Mouse (Mus musculus): ENCODE measurements at regions not wholly inside any gene's neighbourhood (a gene's known extent, or its start where the extent isn't known, plus 50 kb on each side); places are given as distances from the start of the nearest gene placed in this dataset.

GRCm38 (mm10) chr13:37503898-37504297, 158.9 kb downstream of the Ly86 start:
- DNase-seq: no peak

DNA sequence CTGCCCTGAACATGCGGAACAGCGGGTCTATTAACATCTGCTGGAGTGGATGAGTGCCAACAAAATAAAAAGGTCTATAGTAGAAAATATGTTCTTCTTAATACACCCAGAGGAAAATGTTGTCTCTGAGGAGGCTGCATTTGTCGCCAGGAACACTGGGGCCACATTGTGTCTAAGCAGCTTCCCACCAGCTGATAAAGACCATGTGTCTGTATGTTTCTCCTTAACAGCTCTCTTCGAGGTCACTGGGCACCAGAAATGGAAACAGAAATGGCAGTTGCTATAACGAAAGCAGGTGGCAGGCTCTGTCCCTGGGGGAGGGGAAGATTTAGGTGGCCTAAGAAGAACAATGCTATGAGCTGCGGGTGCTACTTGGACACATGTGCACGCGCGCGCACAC, 159.4 kb downstream of the Ly86 start:
- DNase-seq: no peak

DNA sequence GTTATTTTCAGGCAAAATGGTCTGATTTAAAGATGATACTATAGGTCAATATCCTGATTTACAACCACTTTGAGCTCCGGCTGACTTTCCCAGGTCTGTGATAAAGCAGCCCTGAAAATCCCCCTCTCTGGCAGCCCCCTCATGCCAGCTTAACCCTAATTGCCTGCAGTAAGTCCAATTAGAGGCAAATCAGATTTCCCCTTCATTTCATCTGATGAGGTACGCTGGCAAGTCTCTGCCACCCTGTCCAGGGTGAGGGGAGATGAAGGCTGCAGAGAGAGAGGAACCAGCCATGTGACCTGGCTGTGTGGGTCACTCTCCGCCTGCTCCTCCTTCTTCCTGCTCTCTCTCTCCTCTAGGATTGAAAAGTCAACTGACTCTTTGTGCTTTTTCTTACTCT, 160.6 kb downstream of the Ly86 start:
- DNase-seq: no peak

DNA sequence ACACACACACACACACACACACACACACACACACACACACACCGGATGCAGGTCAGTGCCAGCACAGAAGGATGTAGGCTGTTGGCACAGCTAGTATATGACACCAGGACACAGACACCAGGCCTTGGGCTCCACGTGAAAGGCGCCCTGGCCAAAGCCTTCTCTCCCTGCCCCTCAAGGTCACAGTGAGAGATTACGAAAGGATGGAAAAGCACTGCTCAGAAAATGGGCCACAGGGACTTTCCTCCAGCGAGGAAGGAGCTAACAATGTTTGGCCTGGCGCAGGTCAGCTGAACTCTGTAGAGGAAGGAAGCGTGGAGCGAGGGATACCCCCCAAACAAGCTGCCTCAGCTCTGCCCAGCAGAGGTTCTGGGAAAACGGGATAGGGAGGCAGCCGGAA, 161.0 kb downstream of the Ly86 start:
- peak; percentile 79 for DNase-seq

DNA sequence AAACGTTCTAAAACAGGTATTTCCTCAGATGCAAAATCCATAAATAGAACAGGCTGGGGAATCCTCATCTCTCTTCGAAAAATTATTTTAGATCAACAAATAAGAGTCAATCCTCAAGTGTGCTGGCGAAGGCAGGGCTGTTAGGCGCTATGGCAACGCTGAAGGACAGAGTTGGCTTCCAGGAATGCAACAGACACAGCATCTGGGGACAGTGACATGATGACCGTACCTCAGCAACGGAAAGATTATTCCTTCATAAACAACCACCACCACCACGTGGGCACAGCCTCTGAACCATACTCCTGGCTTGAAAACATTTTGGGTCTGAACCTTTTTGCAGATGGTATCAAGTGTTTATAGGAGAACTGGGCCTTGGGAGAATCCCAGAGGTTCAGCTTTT, 161.7 kb downstream of the Ly86 start:
- DNase-seq: no peak

DNA sequence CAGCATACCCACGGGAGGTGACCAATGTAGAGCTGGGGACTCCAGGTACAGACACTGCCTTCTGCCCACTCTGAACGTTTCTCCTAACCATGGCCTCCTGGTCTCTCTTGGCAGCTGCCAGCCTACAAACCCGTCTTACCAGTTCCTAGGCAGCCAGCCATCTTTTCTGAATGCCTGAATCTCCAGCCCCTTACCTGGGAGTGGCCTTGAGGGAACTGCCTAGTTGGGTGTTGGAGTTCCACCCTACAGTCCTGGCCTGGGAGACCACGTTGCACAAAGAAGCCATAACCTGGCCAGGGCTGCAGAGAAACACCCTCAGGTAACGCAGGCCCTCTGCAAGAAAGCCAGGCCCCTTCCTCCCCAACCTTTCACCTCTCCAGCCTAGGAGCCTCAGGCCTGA, 162.1 kb downstream of the Ly86 start:
- peak; percentile 91 for DNase-seq

DNA sequence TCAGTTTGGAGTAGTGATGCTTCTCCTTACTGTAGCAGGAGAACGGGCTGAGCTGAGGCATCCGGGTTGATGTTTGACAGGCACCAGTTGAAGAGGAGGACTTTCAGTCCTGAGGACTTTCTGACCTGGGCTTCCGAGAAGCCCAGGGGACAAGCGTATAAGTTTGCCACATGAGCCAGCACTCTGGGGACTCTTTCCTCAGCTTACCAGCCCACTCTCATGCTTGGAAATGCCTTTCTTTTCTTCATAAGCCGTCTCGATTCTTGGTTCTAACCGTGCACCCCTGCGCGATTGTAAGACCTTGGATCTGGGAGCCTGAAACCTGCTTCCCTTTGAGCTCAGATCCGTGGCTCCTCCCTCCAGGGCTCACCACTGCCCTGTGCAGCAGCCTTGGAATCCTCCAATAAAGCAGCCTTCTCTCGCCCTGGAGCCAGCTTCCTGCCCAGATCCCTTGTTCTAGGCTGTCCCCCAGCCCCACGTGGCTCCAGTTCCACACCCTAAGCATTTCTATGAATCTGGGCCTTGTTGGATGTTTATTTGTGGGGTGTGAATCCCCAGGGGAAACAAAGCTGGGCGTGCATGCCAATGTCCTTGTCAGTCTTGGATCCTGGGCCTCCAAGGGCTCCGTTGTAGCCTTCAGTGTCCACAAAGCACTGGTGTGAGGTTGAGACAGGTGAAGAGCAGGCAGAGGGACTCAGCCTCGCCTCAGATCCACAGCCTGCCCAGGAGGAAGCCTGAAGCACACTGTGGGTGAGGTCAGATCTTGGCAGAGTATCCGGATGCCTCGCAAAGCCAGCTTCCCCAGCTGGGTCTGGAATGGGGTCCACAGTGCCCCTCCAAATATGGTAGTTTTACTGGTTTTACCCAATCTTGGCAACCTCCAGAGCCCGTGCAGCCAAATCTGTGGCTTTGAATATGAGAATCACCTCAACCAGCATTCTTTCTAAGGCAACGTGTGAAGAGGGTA, 163.7 kb downstream of the Ly86 start:
- peak; percentile 68 for DNase-seq

DNA sequence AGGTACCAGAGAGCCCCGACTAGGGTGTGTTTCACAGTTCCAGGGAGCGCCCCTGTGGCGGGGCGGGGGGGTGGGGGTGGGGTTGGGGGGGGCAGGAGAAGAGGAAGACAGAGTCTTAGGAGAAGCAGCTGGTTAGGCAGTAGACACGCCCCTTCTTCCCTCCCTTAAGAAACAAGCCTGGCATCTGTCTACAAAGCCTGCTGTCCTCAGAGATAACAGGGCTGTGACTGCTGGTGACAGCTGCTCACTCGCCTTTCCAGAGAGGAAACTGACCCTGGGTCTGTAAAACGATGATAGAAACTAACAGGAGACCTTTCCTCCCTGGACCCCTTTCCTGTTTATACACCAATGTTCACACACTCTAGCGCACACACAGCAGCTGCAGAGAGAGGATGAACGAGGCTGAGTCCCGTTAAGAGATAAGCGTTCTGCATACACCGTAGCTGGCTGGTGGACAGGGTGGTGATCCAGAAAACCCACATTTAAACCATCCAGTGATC, 164.4 kb downstream of the Ly86 start:
- no peak for DNase-seq

- DNase-seq: no peak
These were observed 165.5 kb downstream of the Ly86 start for GRCm38 (mm10) chr13:37510511-37510910.

- DNase-seq: no peak
These were observed 166.0 kb downstream of the Ly86 start for GRCm38 (mm10) chr13:37511006-37511405.

DNA sequence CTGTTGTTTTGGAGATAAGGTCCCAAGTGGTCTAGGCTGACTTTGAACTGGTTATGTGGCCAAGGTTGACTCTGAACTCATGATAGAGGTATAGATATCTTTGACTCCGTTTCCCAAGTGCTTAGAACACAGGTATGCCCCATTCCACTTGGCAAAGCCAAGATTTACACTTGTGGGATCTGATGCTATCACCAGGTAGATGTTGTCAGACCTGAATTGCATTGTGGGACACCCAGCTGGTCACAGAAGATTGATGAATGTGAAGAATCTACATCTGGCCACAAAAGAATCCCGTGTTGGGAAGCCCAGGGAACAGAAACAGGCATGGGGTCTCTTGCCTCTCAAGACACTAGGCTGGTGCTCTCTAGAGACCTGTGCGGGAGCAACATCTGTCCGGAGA, 166.4 kb downstream of the Ly86 start:
- no peak for DNase-seq

- no peak for DNase-seq
These were observed 167.8 kb downstream of the Ly86 start for GRCm38 (mm10) chr13:37512781-37513180.

DNA sequence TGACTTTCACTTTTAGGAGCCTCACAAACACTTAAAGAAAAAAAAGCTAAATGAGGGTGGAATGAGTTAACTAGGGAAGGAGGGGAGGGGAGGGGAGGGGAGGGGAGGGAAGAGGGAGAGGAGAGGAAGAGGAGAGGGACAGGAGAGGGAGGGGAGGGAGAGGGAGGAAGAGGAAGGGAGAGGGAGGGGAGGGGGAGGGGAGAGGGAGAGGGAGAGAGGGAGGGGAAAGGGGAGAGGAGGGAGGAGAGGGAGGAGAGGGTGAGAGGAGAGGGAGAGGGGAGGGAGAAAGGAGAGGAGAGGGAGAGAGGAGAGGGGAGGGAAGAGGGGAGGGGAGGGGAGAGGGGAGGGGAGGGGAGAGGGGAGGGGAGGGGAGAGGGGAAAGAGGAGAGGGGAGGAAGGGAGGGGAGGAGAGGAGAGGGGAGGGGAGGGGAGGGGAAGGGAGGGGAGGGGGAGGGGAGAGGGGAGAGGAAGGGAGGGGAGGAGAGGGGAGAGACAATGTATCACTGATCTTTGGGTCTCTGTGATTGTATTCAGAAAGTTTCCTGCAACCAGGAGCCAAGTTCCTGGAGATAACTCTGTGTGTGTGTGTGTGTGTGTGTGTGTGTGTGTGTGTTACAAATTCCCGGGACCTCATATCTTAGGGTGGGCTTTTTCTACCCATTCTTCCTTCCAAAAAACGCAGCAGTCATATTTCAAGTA, 168.3 kb downstream of the Ly86 start:
- no peak for DNase-seq

DNA sequence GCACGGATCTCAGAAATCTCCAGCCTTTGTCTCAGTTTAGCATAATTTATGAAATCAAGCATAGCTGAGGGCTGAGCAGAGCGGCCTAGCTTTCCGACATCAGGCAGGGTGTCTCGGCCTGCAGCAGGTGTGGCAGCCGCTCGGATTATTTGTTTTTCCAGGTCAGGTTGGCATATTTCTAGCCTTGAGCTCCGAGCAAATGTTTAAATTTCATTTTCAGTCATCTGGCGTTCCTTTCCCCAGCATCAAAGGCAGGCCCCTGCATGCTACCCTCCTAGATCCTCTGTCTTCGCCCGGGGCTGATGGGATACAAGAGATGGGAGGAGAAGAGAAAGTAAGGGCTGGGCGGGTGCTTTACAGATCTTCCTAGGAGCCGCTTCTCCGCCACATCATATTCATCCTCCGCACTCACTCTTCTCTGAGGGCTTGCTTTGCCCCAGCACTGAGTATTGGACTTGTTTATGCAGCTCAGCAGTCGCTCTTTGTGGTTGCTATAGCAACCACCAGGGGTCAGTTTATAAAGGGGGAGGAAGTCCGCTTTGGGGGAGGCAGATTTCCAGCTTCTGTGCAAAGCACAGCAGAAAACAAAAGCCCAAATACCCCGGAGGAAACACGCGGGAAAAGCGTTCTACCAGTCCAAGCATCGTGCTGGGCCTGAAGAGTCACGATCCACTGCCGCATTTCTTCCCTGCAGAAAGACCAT, 169.0 kb downstream of the Ly86 start:
- DNase-seq: peak; percentile 73

- no peak for DNase-seq
These were observed 169.8 kb downstream of the Ly86 start for GRCm38 (mm10) chr13:37514641-37515305.

DNA sequence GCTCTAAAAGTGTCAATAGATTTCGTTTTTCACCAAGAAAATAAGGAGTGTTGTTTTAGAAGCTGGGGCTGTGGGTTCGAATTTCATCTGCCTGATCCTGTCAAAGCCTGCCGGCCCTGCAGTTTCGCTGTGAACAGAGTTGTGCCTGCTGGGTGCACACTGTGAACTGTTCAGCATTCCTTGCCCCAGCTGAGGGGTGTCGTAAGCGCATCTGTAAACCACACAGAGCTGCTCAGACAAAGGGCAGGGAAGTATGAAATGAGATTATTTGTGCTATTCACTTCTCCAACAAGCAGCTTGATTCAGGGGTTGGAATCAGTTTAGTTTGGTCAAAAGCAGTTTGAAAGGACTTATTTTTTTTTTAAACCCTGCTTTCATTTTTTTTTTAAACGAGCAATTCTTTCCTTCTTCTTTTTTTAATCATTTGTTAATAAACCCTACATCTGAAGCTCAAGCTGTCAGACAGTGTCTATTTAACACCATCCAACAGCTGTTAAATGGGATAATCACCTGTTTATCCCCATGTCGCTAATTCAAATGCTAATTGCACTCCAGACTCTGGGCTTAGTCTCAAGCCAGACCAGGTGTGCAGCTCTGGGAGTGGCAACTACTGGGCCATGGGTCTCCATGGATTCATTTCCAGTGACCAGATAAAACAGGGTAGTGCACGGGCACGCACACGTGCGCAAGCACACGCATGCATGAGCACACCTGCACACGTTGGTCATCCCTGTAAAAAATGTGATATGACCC, 172.2 kb downstream of the Ly86 start:
- no peak for DNase-seq

- no peak for DNase-seq
These were observed 174.9 kb downstream of the Ly86 start for GRCm38 (mm10) chr13:37519948-37520347.

GRCm38 (mm10) chr13:37525097-37525726, 180.2 kb downstream of the Ly86 start:
- DNase-seq: no peak

DNA sequence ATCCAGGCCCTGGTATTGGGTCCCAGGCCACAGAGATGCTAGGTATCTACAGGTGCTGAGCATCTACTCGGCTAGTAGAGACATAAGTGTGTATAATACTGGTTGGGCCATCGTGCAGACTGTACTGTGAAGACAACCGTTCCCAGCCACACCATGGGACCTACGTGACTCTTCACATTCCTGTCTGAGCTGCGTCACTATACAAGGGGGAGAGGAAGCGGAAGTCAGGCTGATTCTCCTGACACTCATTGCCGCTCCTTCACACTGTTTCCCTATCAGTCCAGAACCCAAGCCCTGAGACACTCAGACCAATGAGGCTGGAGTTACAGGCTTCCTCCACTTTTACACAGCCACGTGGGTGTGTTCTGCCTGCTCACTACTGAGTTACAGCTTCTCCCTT, 181.1 kb downstream of the Ly86 start:
- DNase-seq: no peak

DNA sequence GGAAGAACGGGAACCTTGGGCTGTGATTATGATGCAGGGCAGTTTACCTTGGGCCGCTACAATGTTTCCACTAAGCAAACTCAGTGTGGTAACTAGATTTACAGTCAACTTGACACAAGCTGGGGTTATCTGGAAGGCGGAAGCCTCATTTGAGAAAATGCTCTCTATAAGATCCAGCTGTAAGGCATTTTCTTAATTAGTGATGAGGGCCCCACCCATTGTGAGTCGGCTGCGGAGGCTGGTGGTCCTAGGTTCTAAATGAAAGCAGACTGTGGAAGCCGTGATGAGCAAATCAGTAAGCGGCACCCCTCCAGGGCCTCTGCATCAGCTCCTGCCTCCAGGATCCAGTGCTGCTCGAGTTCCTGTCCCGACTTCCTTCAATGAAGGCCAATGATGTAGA, 183.4 kb downstream of the Ly86 start:
- DNase-seq: no peak

- DNase-seq: no peak
These were observed 183.9 kb downstream of the Ly86 start for GRCm38 (mm10) chr13:37528876-37529275.
